Mouse (Mus musculus): ENCODE measurements around the gene Tnfrsf13b.

DNA sequence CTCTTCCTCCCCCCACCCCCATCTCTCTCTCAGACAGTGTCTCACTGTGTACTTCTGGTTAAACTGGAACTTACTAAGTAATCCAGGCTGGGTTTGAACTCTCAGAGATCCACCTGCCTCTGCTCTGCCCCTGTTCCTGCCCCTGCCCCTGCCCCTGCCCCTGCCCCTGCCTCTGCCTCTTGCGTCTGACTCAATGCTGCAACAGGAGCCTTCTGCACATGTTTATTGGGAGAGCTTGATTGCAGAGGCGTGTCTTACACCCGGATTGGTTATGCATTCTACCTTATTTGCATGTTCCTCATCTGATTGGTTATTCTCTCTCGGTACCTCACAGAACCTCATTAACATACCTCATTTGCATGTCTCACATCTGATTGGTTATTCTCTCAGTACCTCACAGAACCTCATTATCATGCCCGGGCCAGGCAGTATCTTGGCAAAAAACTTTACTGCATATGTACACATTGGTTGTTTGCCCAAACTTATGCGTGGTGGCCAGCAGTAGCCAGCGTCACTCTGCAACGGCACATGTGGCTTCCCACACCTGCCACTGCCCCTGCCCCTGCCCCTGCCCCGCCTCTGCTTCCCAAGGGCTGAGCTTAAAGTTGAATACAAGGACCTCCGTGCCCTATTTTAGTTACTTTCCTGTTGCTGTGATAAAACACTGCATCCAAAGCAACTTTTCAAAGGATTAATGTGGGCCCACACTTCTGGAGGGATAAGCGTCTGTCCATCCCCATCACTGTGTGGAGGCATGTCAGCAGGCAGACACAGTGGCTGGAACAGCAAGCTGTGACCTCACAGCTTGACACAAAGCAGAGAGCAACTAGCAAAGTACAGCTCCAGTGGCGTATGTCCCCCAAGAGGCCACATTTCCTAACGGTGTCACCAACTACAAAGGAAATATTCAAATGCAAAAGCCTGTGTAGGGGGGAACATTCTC lies 23.9 kb upstream of the Tnfrsf13b start:
- TF ChIP-seq CTCF (IDR thresholded peaks at IDR 0.05; ENCODE audit: insufficient read depth, low read length), result no peak
- TF ChIP-seq POLR2A (IDR thresholded peaks at IDR 0.05; ENCODE audit: borderline replicate concordance, extremely low read depth, low read depth, low read length), result no peak

Data from lung, adult 2 months (tissue).